Comparison of ENCODE assay signal across 8 mouse cellular contexts in the genomic region with DNA sequence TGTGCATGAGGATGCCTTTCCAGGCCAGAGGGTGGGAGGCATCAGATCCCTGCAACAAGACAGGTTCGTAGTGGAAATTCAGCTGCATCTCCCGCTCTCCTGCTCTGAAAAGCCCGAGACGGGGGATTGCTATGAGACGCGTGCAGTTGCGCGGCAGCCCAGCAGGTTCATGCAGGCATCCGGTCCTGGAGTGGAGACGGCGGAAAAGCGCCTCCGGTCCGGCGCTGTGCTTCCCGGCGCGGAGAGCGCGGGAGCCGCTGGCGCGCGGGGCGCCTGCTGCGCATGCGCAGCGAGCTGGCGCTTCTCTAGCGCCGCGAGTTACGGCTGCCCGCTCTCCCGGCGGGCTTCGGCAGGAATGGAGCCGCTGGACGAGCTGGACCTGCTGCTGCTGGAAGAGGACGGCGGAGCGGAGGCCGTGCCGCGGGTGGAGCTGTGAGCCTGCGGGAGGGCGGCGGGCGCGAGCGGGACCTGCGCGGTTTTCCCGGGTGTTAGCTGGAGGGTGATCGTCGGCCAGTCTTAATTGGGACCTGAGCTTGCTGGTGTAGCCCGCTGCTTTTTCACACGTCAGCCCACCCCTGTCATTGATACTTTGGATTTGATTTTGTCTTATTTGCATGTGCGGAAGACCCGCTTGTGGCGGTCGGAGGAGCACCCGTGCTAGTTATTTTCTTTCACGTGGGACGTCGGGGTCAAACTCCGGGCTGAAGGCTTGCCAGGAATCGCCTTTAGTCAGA. TPM values are rescaled to one million over a fixed set of nuclear protein-coding genes. Genes with fewer than 3 reads are reported as not detected.
DNase-seq lines count a peak whose midpoint lies in the region; ATAC-seq and TF ChIP-seq lines count a peak whose summit lies in the region.

A gene (plus strand): TSS at position 289 of the 734 bp plus-strand sequence.

- 0% methylated on average over 63 of the region's 68 CpGs for WGBS in forebrain, embryonic 11.5 days
- 0% methylated on average over 68 of the region's 68 CpGs for WGBS in heart, postnatal 0 days
- under 1% methylated on average over 67 of the region's 68 CpGs for WGBS in liver, embryonic 16.5 days (ENCODE audit: insufficient replicate concordance)
- under 1% methylated on average over 67 of the region's 68 CpGs for WGBS in neural tube, embryonic 13.5 days

- peak; percentile 94 for TF ChIP-seq POLR2A in CH12.LX (IDR thresholded peaks at IDR 0.05; ENCODE audit: low read depth, low read length)
- TF ChIP-seq POLR2A in testis, adult 2 months (IDR thresholded peaks at IDR 0.05; ENCODE audit: control insufficient read depth, low read depth, low read length): peak; percentile 60; the same call in 1 of the 2 replicates

- peaks cover 5 to 34% of the 10 kb centered on the region in 2 experiments; a peak in 2 of 4 replicates for H3K4me1 ChIP-seq in CH12.LX (ENCODE audit: control insufficient read depth in 1 of 2, insufficient read depth in 2 of 2)
- 0 out of 2 replicates have a peak, but pooled peaks cover 2% of the 10 kb centered on the region for H3K4me1 ChIP-seq in forebrain, embryonic 11.5 days (replicated peaks; ENCODE audit: control insufficient read depth, insufficient read depth, low read length)
- no peaks in the 10 kb centered on the region for H3K4me1 ChIP-seq in heart, postnatal 0 days (ENCODE audit: control insufficient read depth, insufficient read depth)
- H3K4me1 ChIP-seq in liver, embryonic 16.5 days (ENCODE audit: control insufficient read depth, low read depth, low read length): peaks cover 30% of the 10 kb centered on the region
- peaks cover 6% of the 10 kb centered on the region for H3K4me1 ChIP-seq in neural tube, embryonic 13.5 days (replicated peaks)
- H3K4me1 ChIP-seq in testis, adult 2 months (ENCODE audit: control insufficient read depth, insufficient read depth, low read length): peaks cover 4% of the 10 kb centered on the region

- TF ChIP-seq CTCF in CH12.LX (conservative IDR thresholded peaks at IDR 0.05 in 1 of 2, IDR thresholded peaks at IDR 0.05 in 1 of 2; ENCODE audit: low read depth in 2 of 2, low read length in 2 of 2): no peak
- TF ChIP-seq CTCF in heart, postnatal 0 days (IDR thresholded peaks at IDR 0.05; ENCODE audit: low read depth): no peak
- TF ChIP-seq CTCF in testis, adult 2 months (IDR thresholded peaks at IDR 0.05; ENCODE audit: control insufficient read depth, insufficient read depth, insufficient replicate concordance, low read depth, low read length): no peak

- peak; percentile 94 for ATAC-seq in forebrain, embryonic 11.5 days (replicated peaks; ENCODE audit: low FRiP score)
- ATAC-seq in heart, postnatal 0 days (ENCODE audit: insufficient read depth, low read depth): peak; percentile 91
- peak; percentile 85 for ATAC-seq in liver, embryonic 16.5 days (ENCODE audit: low read depth)
- ATAC-seq in neural tube, embryonic 13.5 days (ENCODE audit: low read depth): peak; percentile 96

- peaks cover 11% of the 10 kb centered on the region for H3K79me2 ChIP-seq in CH12.LX (replicated peaks; ENCODE audit: control insufficient read depth, extremely low read depth, insufficient read depth, poor library complexity, severe bottlenecking)

- TF ChIP-seq RAD21 in CH12.LX (IDR thresholded peaks at IDR 0.05; ENCODE audit: low read depth, low read length): no peak

- DNase-seq in CH12.LX (ENCODE audit: extremely low read depth): peak; percentile 69
- peak; percentile 77 for DNase-seq in c-Kit-positive CD71-negative TER-119-negative erythroid progenitor cells, embryonic 14.5 days (ENCODE audit: low read depth)
- peak; percentile 90 for DNase-seq in forebrain, embryonic 11.5 days (ENCODE audit: low spot score)
- DNase-seq in heart, postnatal 0 days (ENCODE audit: low spot score): peak; percentile 84
- DNase-seq in kidney, postnatal 4 days: peak; percentile 79 to 89

- peak within 1 kb of the TSS; percentile 65 for H3K9ac ChIP-seq in CH12.LX (ENCODE audit: insufficient read depth, low read depth)
- peak within 1 kb of the TSS; percentile 89 for H3K9ac ChIP-seq in forebrain, embryonic 11.5 days (ENCODE audit: low read length)
- peak within 1 kb of the TSS; percentile 85 for H3K9ac ChIP-seq in heart, postnatal 0 days (replicated peaks; ENCODE audit: low read depth, low read length)
- peak within 1 kb of the TSS; percentile 94 for H3K9ac ChIP-seq in liver, embryonic 16.5 days (ENCODE audit: low read depth, low read length)
- H3K9ac ChIP-seq in neural tube, embryonic 13.5 days: peak within 1 kb of the TSS; percentile 85

- peak within 1 kb of the TSS; percentile 72 to 85 (median 74) for H3K4me3 ChIP-seq in CH12.LX (replicated peaks in 1 of 3; ENCODE audit: low read depth in 2 of 3, low read length in 2 of 3, poor library complexity in 1 of 3)
- peak within 1 kb of the TSS; percentile 66 for H3K4me3 ChIP-seq in forebrain, embryonic 11.5 days (ENCODE audit: low read depth, low read length)
- H3K4me3 ChIP-seq in heart, postnatal 0 days (ENCODE audit: low read depth, low read length): peak within 1 kb of the TSS; percentile 87
- H3K4me3 ChIP-seq in liver, embryonic 16.5 days (ENCODE audit: low read depth, low read length): peak within 1 kb of the TSS; percentile 87
- peak within 1 kb of the TSS; percentile 71 for H3K4me3 ChIP-seq in neural tube, embryonic 13.5 days
- H3K4me3 ChIP-seq in testis, adult 2 months (ENCODE audit: control insufficient read depth, low read depth, low read length): peak within 1 kb of the TSS; percentile 98

- H3K4me2 ChIP-seq in CH12.LX (ENCODE audit: insufficient read depth, low read depth, poor library complexity, severe bottlenecking): peak within 1 kb of the TSS; percentile 55
- H3K4me2 ChIP-seq in forebrain, embryonic 11.5 days (ENCODE audit: low read depth, low read length, severe bottlenecking): peak within 1 kb of the TSS; percentile 83
- H3K4me2 ChIP-seq in heart, postnatal 0 days (ENCODE audit: low read depth, low read length): peak within 1 kb of the TSS; percentile 97
- peak within 1 kb of the TSS; percentile 96 for H3K4me2 ChIP-seq in liver, embryonic 16.5 days (ENCODE audit: low read depth, low read length)
- H3K4me2 ChIP-seq in neural tube, embryonic 13.5 days: peak within 1 kb of the TSS; percentile 61

- H3K36me3 ChIP-seq in CH12.LX (replicated peaks in 1 of 2; ENCODE audit: control insufficient read depth in 1 of 2, insufficient read depth in 1 of 2, low read length in 1 of 2): peaks cover 23 to 51% of the 10 kb centered on the region in 2 experiments
- no peaks in the 10 kb centered on the region; the same call in 1 of the 2 replicates for H3K36me3 ChIP-seq in forebrain, embryonic 11.5 days (ENCODE audit: control insufficient read depth, insufficient read depth, low read length)
- H3K36me3 ChIP-seq in heart, postnatal 0 days (replicated peaks; ENCODE audit: control insufficient read depth, insufficient read depth, low read length): peaks cover 42% of the 10 kb centered on the region
- peaks cover 17% of the 10 kb centered on the region for H3K36me3 ChIP-seq in liver, embryonic 16.5 days (ENCODE audit: control insufficient read depth, insufficient read depth)
- H3K36me3 ChIP-seq in neural tube, embryonic 13.5 days: peaks cover 41% of the 10 kb centered on the region
- no peaks in the 10 kb centered on the region for H3K36me3 ChIP-seq in testis, adult 2 months (ENCODE audit: control insufficient read depth, insufficient read depth, low read length)

- dilution Hi-C loops in CH12.LX (cut with MboI; ENCODE audit: extremely low pct_ligation_motif_present, extremely low pct_unique_long_range_greater_than_20kb, low sequenced_read_pairs): no loop called here

- H3K9me3 ChIP-seq in CH12.LX (replicated peaks; ENCODE audit: low read length): no peaks in the 10 kb centered on the region
- H3K9me3 ChIP-seq in forebrain, embryonic 11.5 days (ENCODE audit: control insufficient read depth, low read length): no peaks in the 10 kb centered on the region
- no peaks in the 10 kb centered on the region for H3K9me3 ChIP-seq in heart, postnatal 0 days (replicated peaks; ENCODE audit: control insufficient read depth, low read length)
- no peaks in the 10 kb centered on the region for H3K9me3 ChIP-seq in liver, embryonic 16.5 days (replicated peaks; ENCODE audit: control insufficient read depth, low read length)
- no peaks in the 10 kb centered on the region for H3K9me3 ChIP-seq in neural tube, embryonic 13.5 days

- H3K27ac ChIP-seq in CH12.LX (ENCODE audit: insufficient read depth, low read depth): peak within 1 kb of the TSS; percentile 29; the same call in 1 of the 2 replicates
- H3K27ac ChIP-seq in forebrain, embryonic 11.5 days (ENCODE audit: low read depth, low read length): peak within 1 kb of the TSS; percentile 90
- H3K27ac ChIP-seq in heart, postnatal 0 days (ENCODE audit: low read depth): peak within 1 kb of the TSS; percentile 76
- peak within 1 kb of the TSS; percentile 92 for H3K27ac ChIP-seq in liver, embryonic 16.5 days (ENCODE audit: low read length)
- H3K27ac ChIP-seq in neural tube, embryonic 13.5 days (replicated peaks): peak within 1 kb of the TSS; percentile 83
- H3K27ac ChIP-seq in testis, adult 2 months (ENCODE audit: control insufficient read depth, insufficient read depth, low read depth, low read length): no peak within 1 kb of the TSS

- TF ChIP-seq EP300 in CH12.LX (IDR thresholded peaks at IDR 0.05; ENCODE audit: low read length): no peak
- no peak for TF ChIP-seq EP300 in heart, postnatal 0 days (IDR thresholded peaks at IDR 0.05; ENCODE audit: low read depth)

- H3K27me3 ChIP-seq in CH12.LX (replicated peaks): no peaks in the 10 kb centered on the region
- no peaks in the 10 kb centered on the region for H3K27me3 ChIP-seq in forebrain, embryonic 11.5 days (ENCODE audit: control insufficient read depth, insufficient read depth, low read length)
- H3K27me3 ChIP-seq in heart, postnatal 0 days (ENCODE audit: control insufficient read depth, insufficient read depth, low read length): no peaks in the 10 kb centered on the region
- no peaks in the 10 kb centered on the region for H3K27me3 ChIP-seq in liver, embryonic 16.5 days (ENCODE audit: control insufficient read depth, insufficient read depth, low read depth, low read length)
- no peaks in the 10 kb centered on the region for H3K27me3 ChIP-seq in neural tube, embryonic 13.5 days
- no peaks in the 10 kb centered on the region for H3K27me3 ChIP-seq in testis, adult 2 months (ENCODE audit: control insufficient read depth, insufficient read depth, low read length)

- in situ Hi-C loops in CH12.LX (cut with MboI; ENCODE audit: low pct_ligation_motif_present, low pct_unique_long_range_greater_than_20kb, low sequenced_read_pairs): no loop called here

RNA-seq across cellular contexts. Expression of the gene that starts here (rescaled TPM):
- total RNA-seq in CH12.LX (2012; rRNA removed) (31.7 and 38.6 TPM in 2 replicates), CH12.LX (2014; rRNA removed) (38.6 and 41.2 TPM in 2 replicates)
- 33.1 and 33.4 TPM in 2 replicates for polyA plus RNA-seq in CH12.LX (2012; ENCODE audit: insufficient read length, low read depth)
- polyA plus RNA-seq in forebrain, embryonic 11.5 days (2014; fragmentation: Nextera tagmentation; extraction: Ambion mirVana): 31.6 and 33.1 TPM in 2 replicates
- 0.88 and 3.2 TPM in 2 replicates for total RNA-seq in heart, postnatal 0 days (2014; rRNA removed; ENCODE audit: low replicate concordance)
- 3.9 and 4.3 TPM in 2 replicates for polyA plus RNA-seq in heart, postnatal 0 days (2015; fragmentation: Nextera tagmentation; extraction: Ambion mirVana)
- 20.3 and 21.1 TPM in 2 replicates for polyA plus RNA-seq in liver, embryonic 16.5 days (2015; fragmentation: Nextera tagmentation; extraction: Ambion mirVana)
- 5.8 and 6.4 TPM in 2 replicates for polyA plus RNA-seq in neural tube, embryonic 13.5 days (2015; fragmentation: Nextera tagmentation; extraction: Ambion mirVana)
- 3.6 and 3.7 TPM in 2 replicates for polyA plus RNA-seq in testis, adult 2 months (2012; rRNA removed)
